Mouse (Mus musculus) lung, embryonic 15.5 days (tissue): Measurements from ENCODE around the gene Abca6. TPM values are rescaled to one million over a fixed set of nuclear protein-coding genes. Genes with fewer than 3 reads are reported as not detected.

Experiments
- polyA plus RNA-seq: library from polyadenylated mRNA; unstranded; fragments of >200 nt; fragmentation: Nextera tagmentation; extraction: Ambion mirVana; gene quantifications from 2 replicates; pipeline ENCODE4 v1.2.1, GENCODE M21; 2015

Gene Abca6
- polyA plus RNA-seq, 1 experiment from 2014 or later: 1.6 TPM

Other genes with a start within 250 kb of the Abca6 start
- gene Abca8a, start 155.8 kb downstream of the Abca6 start, polyA plus RNA-seq: 4.5 and 6.7 TPM in 2 replicates
- 5.1 and 5.6 TPM in 2 replicates for gene Abca9, start 83.6 kb downstream of the Abca6 start, polyA plus RNA-seq
- gene Abca5, start 85.9 kb upstream of the Abca6 start, polyA plus RNA-seq: 4.2 TPM in 2 replicates
- gene Map2k6, start 147.3 kb upstream of the Abca6 start, polyA plus RNA-seq: 20.6 and 21.2 TPM in 2 replicates